Mouse (Mus musculus) small intestine, adult 2 months (tissue): ENCODE data around the gene Dhrs2.

Experiments used
- CTCF ChIP-seq: fragments of 200-500 bp; IDR thresholded peaks from 2 replicates; pipeline ENCODE4 v1.5.1; 2012; ENCODE audit warnings: low read depth, mild to moderate bottlenecking, control low read depth, inconsistent platforms, low read length, moderate library complexity, mixed read lengths; ENCODE audit not compliant: insufficient replicate concordance, insufficient read length; ENCODE audit errors: extremely low read depth
- POLR2A ChIP-seq: fragments of 200-500 bp; IDR thresholded peaks from 2 replicates; pipeline ENCODE4 v1.6.1; 2012; ENCODE audit warnings: low read depth, mild to moderate bottlenecking, control low read depth, inconsistent platforms, low read length, moderate library complexity

- TF ChIP-seq POLR2A (no peak), CTCF (no peak)
These were observed 33.3 kb upstream of the Dhrs2 start for GRCm38 (mm10) chr14:55188491-55188890.
